Mouse (Mus musculus) liver, embryonic 16.5 days (tissue): ENCODE measurements around the gene Pitpnc1. TPM values are rescaled to one million over a fixed set of nuclear protein-coding genes. Genes with fewer than 3 reads are reported as not detected.

ENCODE experiments used
- ATAC-seq: fragments of 200-750 bp; cut with Nextera tagmentation; 2 replicates; pipeline ENCODE4 v1.8.0; 2017; ENCODE audit warnings: low read depth, mild to moderate bottlenecking, moderate number of reproducible peaks, moderate library complexity
- H3K27ac ChIP-seq: fragments of 300-500 bp; sonication (generic); 2 replicates; pipeline ENCODE4 v1.5.1; 2014; ENCODE audit warnings: mild to moderate bottlenecking, low read length
- H3K27me3 ChIP-seq: fragments of 300-500 bp; sonication (generic); 2 replicates; pipeline ENCODE4 v1.6.1; 2014; ENCODE audit warnings: low read depth, low read length, mixed read lengths; ENCODE audit not compliant: control insufficient read depth, insufficient read depth
- H3K36me3 ChIP-seq: fragments of 300-500 bp; sonication (generic); 2 replicates; pipeline ENCODE4 v1.6.1; 2014; ENCODE audit warnings: mild to moderate bottlenecking; ENCODE audit not compliant: control insufficient read depth, insufficient read depth
- H3K4me1 ChIP-seq: fragments of 300-500 bp; sonication (generic); 2 replicates; pipeline ENCODE4 v1.6.1; 2014; ENCODE audit warnings: low read depth, low read length, mixed read lengths; ENCODE audit not compliant: control insufficient read depth
- H3K4me2 ChIP-seq: fragments of 300-500 bp; sonication (generic); 2 replicates; pipeline ENCODE4 v1.6.1; 2014; ENCODE audit warnings: low read depth, low read length, mixed read lengths
- H3K4me3 ChIP-seq: fragments of 300-500 bp; sonication (generic); 2 replicates; pipeline ENCODE4 v1.5.1; 2014; ENCODE audit warnings: low read depth, mild to moderate bottlenecking, low read length
- H3K9ac ChIP-seq: fragments of 300-500 bp; sonication (generic); 2 replicates; pipeline ENCODE4 v1.6.1; 2014; ENCODE audit warnings: low read depth, low read length
- H3K9me3 ChIP-seq: fragments of 300-500 bp; sonication (generic); replicated peaks from 2 replicates; pipeline ENCODE4 v1.6.1; 2016; ENCODE audit warnings: low read length; ENCODE audit not compliant: control insufficient read depth
- WGBS: fragments of 180-500 bp; shearing (Covaris S2); extraction: QIAGEN DNeasy Blood & Tissue Kit; methylation state at CpG from one replicate; pipeline ENCODE4 v1.1.7; 2014; ENCODE audit not compliant: insufficient replicate concordance; 5-methylcytosine and 5-hydroxymethylcytosine counted together
- polyA plus RNA-seq: library from polyadenylated mRNA; unstranded; fragments of >200 nt; fragmentation: Nextera tagmentation; extraction: Ambion mirVana; gene quantifications from 2 replicates; pipeline ENCODE4 v1.2.1, GENCODE M21; 2015

Gene Pitpnc1
- polyA plus RNA-seq, 1 experiment from 2014 or later, result 7.6 TPM

- Histone ChIP-seq H3K36me3 (no peaks in the 10 kb centered on the region), H3K27ac (no peak overlapping the region), H3K4me2 (no peak overlapping the region), H3K9me3 (no peaks in the 10 kb centered on the region), H3K4me3 (no peak overlapping the region), H3K9ac (no peak overlapping the region), H3K27me3 (no peaks in the 10 kb centered on the region), H3K4me1 (peaks cover 10% of the 10 kb centered on the region)
- 77% methylated on average over 6 of the region's 6 CpGs for WGBS
- ATAC-seq, result no peak
These were observed 100.8 kb downstream of the Pitpnc1 start for GRCm38 (mm10) chr11:107369661-107370060.

- Histone ChIP-seq H3K27me3 (no peaks in the 10 kb centered on the region), H3K9ac (no peak overlapping the region), H3K27ac (no peak overlapping the region), H3K4me2 (no peak overlapping the region), H3K4me1 (no peaks in the 10 kb centered on the region), H3K9me3 (no peaks in the 10 kb centered on the region), H3K4me3 (no peak overlapping the region), H3K36me3 (no peaks in the 10 kb centered on the region)
- 73% methylated on average over 13 of the region's 13 CpGs for WGBS
- ATAC-seq, result no peak
These were observed 104.4 kb downstream of the Pitpnc1 start for GRCm38 (mm10) chr11:107365938-107366712.

- Histone ChIP-seq H3K27ac (no peak overlapping the region), H3K27me3 (no peaks in the 10 kb centered on the region), H3K4me1 (no peaks in the 10 kb centered on the region; the same call in none of the 2 replicates), H3K4me2 (no peak overlapping the region), H3K9me3 (no peaks in the 10 kb centered on the region), H3K4me3 (no peak overlapping the region), H3K9ac (no peak overlapping the region), H3K36me3 (no peaks in the 10 kb centered on the region)
- 84% methylated on average over 5 of the region's 5 CpGs for WGBS
- ATAC-seq, result no peak
These were observed 111.8 kb downstream of the Pitpnc1 start for GRCm38 (mm10) chr11:107358695-107359094.

- no peaks in the 10 kb centered on the region for H3K9me3 ChIP-seq
- no peaks in the 10 kb centered on the region; the same call in none of the 2 replicates for H3K4me1 ChIP-seq
- 70% methylated on average over 7 of the region's 7 CpGs for WGBS
- no peaks in the 10 kb centered on the region for H3K27me3 ChIP-seq
- no peak overlapping the region for H3K9ac ChIP-seq
- no peak overlapping the region for H3K27ac ChIP-seq
- H3K36me3 ChIP-seq, result no peaks in the 10 kb centered on the region
- H3K4me3 ChIP-seq, result no peak overlapping the region
- H3K4me2 ChIP-seq, result no peak overlapping the region
- ATAC-seq, result no peak
These were observed 114.3 kb downstream of the Pitpnc1 start for GRCm38 (mm10) chr11:107356224-107356623.

- Histone ChIP-seq H3K9me3 (no peaks in the 10 kb centered on the region), H3K9ac (no peak overlapping the region), H3K27me3 (no peaks in the 10 kb centered on the region), H3K4me2 (no peak overlapping the region), H3K4me3 (no peak overlapping the region), H3K36me3 (no peaks in the 10 kb centered on the region), H3K4me1 (no peaks in the 10 kb centered on the region; the same call in none of the 2 replicates), H3K27ac (no peak overlapping the region)
- 76% methylated on average over 3 of the region's 3 CpGs for WGBS
- ATAC-seq, result no peak
These were observed 115.0 kb downstream of the Pitpnc1 start for GRCm38 (mm10) chr11:107355526-107355925.

- ATAC-seq, result peak; percentile 3; the same call in 1 of the 2 replicates
- Histone ChIP-seq H3K4me1 (no peaks in the 10 kb centered on the region; the same call in none of the 2 replicates), H3K27me3 (no peaks in the 10 kb centered on the region), H3K9me3 (no peaks in the 10 kb centered on the region), H3K36me3 (no peaks in the 10 kb centered on the region), H3K4me3 (no peak overlapping the region), H3K4me2 (no peak overlapping the region), H3K9ac (no peak overlapping the region), H3K27ac (no peak overlapping the region)
- 74% methylated on average over 8 of the region's 8 CpGs for WGBS
These were observed 115.9 kb downstream of the Pitpnc1 start for GRCm38 (mm10) chr11:107354499-107355143.

GRCm38 (mm10) chr11:107352596-107352995 lies 117.9 kb downstream of the Pitpnc1 start:
- no peak overlapping the region for H3K4me3 ChIP-seq
- no peaks in the 10 kb centered on the region for H3K36me3 ChIP-seq
- WGBS, result 59% methylated on average over 7 of the region's 7 CpGs
- no peak overlapping the region for H3K27ac ChIP-seq
- H3K9ac ChIP-seq, result no peak overlapping the region
- H3K4me2 ChIP-seq, result no peak overlapping the region
- H3K4me1 ChIP-seq, result no peaks in the 10 kb centered on the region; the same call in none of the 2 replicates
- no peaks in the 10 kb centered on the region for H3K27me3 ChIP-seq
- no peaks in the 10 kb centered on the region for H3K9me3 ChIP-seq
- ATAC-seq, result no peak

- Histone ChIP-seq H3K27ac (no peak overlapping the region), H3K4me2 (no peak overlapping the region), H3K4me1 (no peaks in the 10 kb centered on the region), H3K36me3 (no peaks in the 10 kb centered on the region), H3K9ac (no peak overlapping the region), H3K4me3 (no peak overlapping the region), H3K27me3 (no peaks in the 10 kb centered on the region), H3K9me3 (no peaks in the 10 kb centered on the region)
- 78% methylated on average over 7 of the region's 7 CpGs for WGBS
- no peak for ATAC-seq
These were observed 120.7 kb downstream of the Pitpnc1 start for GRCm38 (mm10) chr11:107349756-107350155.

- H3K9ac ChIP-seq, result no peak overlapping the region
- no peak for ATAC-seq
- 0 out of 2 replicates have a peak overlapping the region, but pooled peaks have one; percentile 25 for H3K27ac ChIP-seq
- H3K4me3 ChIP-seq, result no peak overlapping the region
- no peaks in the 10 kb centered on the region for H3K9me3 ChIP-seq
- H3K4me2 ChIP-seq, result no peak overlapping the region
- H3K27me3 ChIP-seq, result no peaks in the 10 kb centered on the region
- 72% methylated on average over 4 of the region's 4 CpGs for WGBS
- no peaks in the 10 kb centered on the region for H3K36me3 ChIP-seq
- peaks cover 31% of the 10 kb centered on the region for H3K4me1 ChIP-seq
These were observed 127.5 kb downstream of the Pitpnc1 start for GRCm38 (mm10) chr11:107343031-107343430.
